Comparison of ENCODE assay signal across 1 mouse cellular context in genomic region chr2:131286276-131286675, GRCm38 (mm10).
TF ChIP-seq lines count a peak whose summit lies in the region.

No protein-coding gene starts in this region.

TF ChIP-seq in MEL, 35 proteins besides CTCF, POLR2A, EP300 and RAD21:
- TF ChIP-seq SMC3 (IDR thresholded peaks at IDR 0.05; ENCODE audit: low read depth, low read length) = peak; percentile 41
- TF ChIP-seq MAFK (IDR thresholded peaks at IDR 0.05; ENCODE audit: borderline replicate concordance, low read depth, low read length) = no peak
